Mouse (Mus musculus): ENCODE data around the gene Dctn3.

The Dctn3 gene

GRCm38 (mm10) chr4:41670836-41671235 lies 52.1 kb downstream of the Dctn3 start:
- no peak for DNase-seq

GRCm38 (mm10) chr4:41666646-41667045 lies 56.3 kb downstream of the Dctn3 start:
- DNase-seq, result no peak

GRCm38 (mm10) chr4:41665009-41665675 lies 57.8 kb downstream of the Dctn3 start:
- DNase-seq, result no peak
